Comparison of ENCODE assay signal across 28 mouse cellular contexts in genomic region chr5:73896785-73897184, GRCm38 (mm10).
"Had no signal": no experiment of that assay in that cellular context is flagged by ENCODE, and none has a peak within 500 bp of the region (broad histone marks: within the 10 kb centered on the region; RNA-seq: fewer than 3 reads in every experiment).

No protein-coding gene starts in this region.

- H3K27ac ChIP-seq: embryonic facial prominence, embryonic 10.5 days; embryonic facial prominence, embryonic 12.5 days; embryonic facial prominence, embryonic 13.5 days; embryonic facial prominence, embryonic 15.5 days; forebrain, embryonic 10.5 days; forebrain, embryonic 12.5 days; forebrain, embryonic 13.5 days; forebrain, embryonic 15.5 days; gastrocnemius, adult 2 months; heart, adult 2 months had no signal

- H3K9ac ChIP-seq: embryonic facial prominence, embryonic 12.5 days; embryonic facial prominence, embryonic 13.5 days; embryonic facial prominence, embryonic 15.5 days; forebrain, embryonic 12.5 days; forebrain, embryonic 13.5 days; forebrain, embryonic 15.5 days; forebrain, postnatal 0 days had no signal

- DNase-seq: cerebellum, adult 2 months; cerebellum, adult 8-10 months; cerebellum, adult 9-10 months; cerebellum, adult 9-11 months; cerebellum, postnatal 10 days; cerebellum, postnatal 14 days; cerebellum, postnatal 25 days; cerebellum, postnatal 36 days; embryo, embryonic 11 days; forebrain, postnatal 0 days; gastrocnemius, adult 2 months; gastrocnemius, postnatal 10 days; gastrocnemius, postnatal 14 days; gastrocnemius, postnatal 25 days; gastrocnemius, postnatal 36 days; heart, adult 18-20 months; heart, adult 2 months had no signal

- H3K9me3 ChIP-seq: embryonic facial prominence, embryonic 15.5 days had no signal

- H3K4me2 ChIP-seq: embryonic facial prominence, embryonic 12.5 days; embryonic facial prominence, embryonic 13.5 days; embryonic facial prominence, embryonic 15.5 days; forebrain, embryonic 12.5 days; forebrain, embryonic 13.5 days; forebrain, embryonic 15.5 days had no signal

- ATAC-seq: forebrain, embryonic 13.5 days; forebrain, embryonic 14.5 days; forebrain, embryonic 15.5 days; forebrain, embryonic 16.5 days; forebrain, postnatal 0 days had no signal

- H3K27me3 ChIP-seq: embryonic facial prominence, embryonic 12.5 days; embryonic facial prominence, embryonic 13.5 days; embryonic facial prominence, embryonic 15.5 days; forebrain, embryonic 15.5 days had no signal

- H3K4me3 ChIP-seq: embryonic facial prominence, embryonic 10.5 days; embryonic facial prominence, embryonic 12.5 days; embryonic facial prominence, embryonic 13.5 days; embryonic facial prominence, embryonic 15.5 days; erythroblast, embryonic 14.5 days; forebrain, embryonic 10.5 days; forebrain, embryonic 12.5 days; forebrain, embryonic 13.5 days; forebrain, embryonic 15.5 days; gastrocnemius, adult 2 months; heart, adult 2 months had no signal

- H3K36me3 ChIP-seq: embryonic facial prominence, embryonic 10.5 days; embryonic facial prominence, embryonic 12.5 days; embryonic facial prominence, embryonic 13.5 days; embryonic facial prominence, embryonic 15.5 days; forebrain, embryonic 10.5 days; forebrain, embryonic 12.5 days; forebrain, embryonic 15.5 days had no signal

- H3K4me1 ChIP-seq: embryonic facial prominence, embryonic 12.5 days; forebrain, embryonic 12.5 days; forebrain, embryonic 13.5 days; forebrain, embryonic 15.5 days had no signal
